Mouse (Mus musculus) lung, postnatal 14 days (tissue): ENCODE measurements around the gene Acsf3.

Experiments used
- DNase-seq: peaks from one replicate; pipeline ENCODE4 v3.0.0; 2021

The Acsf3 gene

GRCm38 (mm10) chr8:122775285-122776155 lies at the start of gene Acsf3:
Gene Acsf3, plus strand, starts transcription at chr8:122775486.
- DNase-seq: peak; percentile 65

GRCm38 (mm10) chr8:122726789-122727188 lies 48.5 kb upstream of the Acsf3 start:
- no peak for DNase-seq

DNA sequence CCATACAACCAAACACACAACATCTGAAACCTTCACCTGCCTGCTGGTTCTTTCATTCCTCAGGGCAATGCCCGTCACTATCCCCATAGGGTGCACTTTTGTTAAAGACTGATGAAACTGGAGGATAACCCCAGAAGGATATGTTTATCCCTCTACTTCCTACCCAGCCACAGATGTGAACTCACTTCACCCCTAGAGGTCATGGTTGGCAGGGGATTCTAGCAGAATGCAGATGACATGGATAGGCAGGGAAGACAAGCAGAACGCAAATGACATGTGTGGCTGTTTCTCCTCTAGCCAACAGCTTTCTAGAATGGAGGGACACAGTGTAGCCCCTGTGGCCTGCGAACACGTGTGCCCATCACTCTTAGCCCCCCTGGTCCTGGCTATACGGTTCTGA lies 47.9 kb upstream of the Acsf3 start:
- DNase-seq: no peak

- DNase-seq: no peak
Observed at GRCm38 (mm10) chr8:122728630-122729029, 46.7 kb upstream of the Acsf3 start.

DNA sequence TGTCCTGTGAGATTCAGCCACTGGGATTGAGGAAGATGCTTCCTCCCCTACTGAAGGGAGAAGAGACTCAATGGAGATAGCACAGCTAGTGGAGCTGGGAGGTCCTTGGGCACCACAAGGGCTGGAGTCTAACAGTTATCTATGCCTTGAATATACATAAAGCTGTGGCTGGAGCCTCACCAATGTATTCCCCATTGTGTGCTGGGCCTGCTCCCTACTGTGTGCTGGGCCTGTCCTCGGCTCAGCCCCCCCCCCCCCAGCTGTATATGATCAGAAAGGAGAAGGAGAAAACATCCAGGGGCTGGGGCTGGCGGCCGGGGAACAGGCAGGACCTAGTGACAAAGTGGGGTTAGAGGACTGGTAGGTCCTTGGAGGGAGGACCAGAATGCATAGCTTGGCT lies 40.2 kb upstream of the Acsf3 start:
- no peak for DNase-seq

GRCm38 (mm10) chr8:122735542-122736473 lies 39.5 kb upstream of the Acsf3 start:
- peak; percentile 10 for DNase-seq

DNA sequence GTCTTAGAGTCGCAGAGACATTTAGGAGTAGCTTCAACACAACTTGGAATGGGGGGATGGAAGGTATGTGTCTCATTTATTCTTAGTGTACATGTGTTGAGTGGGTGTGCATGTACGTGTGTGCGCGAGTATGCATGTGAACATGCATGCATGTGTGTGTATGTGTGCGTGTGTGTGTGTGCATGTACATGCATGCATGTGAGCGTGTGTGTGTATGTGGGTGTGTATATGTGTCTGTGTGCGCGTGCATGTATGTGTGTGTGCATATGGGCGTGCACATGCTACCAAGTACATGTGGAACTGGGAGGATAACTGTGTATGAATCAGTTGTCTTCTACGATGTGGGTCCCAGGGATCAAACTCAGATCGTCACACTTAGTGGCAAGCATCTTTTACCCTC lies 38.7 kb upstream of the Acsf3 start:
- no peak for DNase-seq

GRCm38 (mm10) chr8:122737071-122737470 lies 38.2 kb upstream of the Acsf3 start:
- no peak for DNase-seq

DNA sequence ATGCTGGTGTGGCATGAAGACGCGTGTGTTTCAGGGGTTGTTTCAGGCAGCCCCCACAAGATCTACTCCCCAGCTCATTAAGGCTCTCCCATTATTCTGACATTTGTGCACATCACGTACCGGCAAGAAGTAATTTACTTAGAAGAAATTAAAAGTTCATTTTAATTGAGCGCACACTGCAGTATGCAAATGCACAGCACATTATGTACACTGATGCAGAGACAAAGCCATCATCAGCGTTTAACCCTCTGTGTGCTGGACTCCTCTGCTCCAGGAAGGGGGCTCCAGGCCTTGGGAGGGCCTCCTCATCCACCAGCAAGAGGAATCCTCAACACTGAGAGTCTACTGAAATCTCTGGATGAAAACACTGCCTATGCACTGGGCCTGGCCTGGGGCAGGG lies 37.4 kb upstream of the Acsf3 start:
- DNase-seq: no peak

GRCm38 (mm10) chr8:122739102-122739725 lies 36.1 kb upstream of the Acsf3 start:
- peak; percentile 37 for DNase-seq

DNA sequence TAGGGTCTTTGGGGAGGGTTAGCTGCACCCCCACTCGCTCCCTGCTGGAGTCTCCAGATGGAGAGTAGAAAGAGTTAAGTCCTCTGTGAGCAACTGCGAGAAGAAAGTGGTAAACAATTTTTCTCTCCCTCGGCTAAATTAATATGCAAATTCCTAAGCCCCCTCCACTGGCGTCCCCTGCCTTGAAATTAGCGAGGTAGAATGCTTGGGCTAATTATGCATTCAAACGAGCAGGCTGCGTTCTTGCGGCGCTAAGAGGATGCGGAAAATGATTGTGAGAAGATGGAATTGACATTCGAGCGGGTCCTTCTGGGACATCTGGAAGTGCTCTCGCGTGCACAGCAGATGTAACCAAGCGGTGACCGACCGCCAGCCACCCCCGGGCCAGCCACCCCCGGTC lies 32.8 kb upstream of the Acsf3 start:
- DNase-seq: no peak

DNA sequence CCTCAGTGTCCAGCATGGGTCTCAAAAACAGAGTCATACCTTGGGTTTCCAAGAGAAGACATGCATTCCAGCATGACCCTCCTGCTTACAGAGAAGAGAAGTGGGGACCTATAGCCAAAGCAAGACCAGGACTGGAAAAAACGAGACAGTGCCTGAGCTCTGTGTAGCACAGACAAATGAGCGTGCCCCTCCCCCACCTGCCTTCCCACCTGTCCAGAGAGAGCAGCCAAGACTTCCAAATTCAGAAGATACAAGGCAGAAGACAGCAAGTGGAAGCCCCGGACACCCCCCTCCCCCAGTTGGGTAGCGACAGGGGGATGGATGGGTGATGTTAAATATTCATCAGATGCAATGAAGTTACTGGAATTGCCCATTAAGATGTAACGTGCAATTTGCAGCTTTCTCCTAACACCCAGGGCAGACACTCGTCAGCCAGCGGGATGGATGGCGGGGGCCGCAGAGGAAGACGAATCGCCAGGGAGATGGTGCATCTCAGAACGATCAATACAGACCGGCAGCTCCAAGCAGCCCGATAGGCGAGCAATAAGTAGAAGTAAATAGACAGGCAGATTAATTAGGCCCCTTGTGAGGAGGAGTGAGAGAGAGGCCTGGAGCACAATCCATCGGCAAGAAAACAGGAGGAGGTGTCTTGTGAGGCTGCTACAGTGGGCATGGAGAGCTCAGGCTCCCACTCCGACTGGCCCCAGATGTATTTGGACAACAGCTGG lies 30.1 kb upstream of the Acsf3 start:
- DNase-seq: no peak

- DNase-seq: no peak
Observed at GRCm38 (mm10) chr8:122745750-122746275, 29.5 kb upstream of the Acsf3 start.

DNA sequence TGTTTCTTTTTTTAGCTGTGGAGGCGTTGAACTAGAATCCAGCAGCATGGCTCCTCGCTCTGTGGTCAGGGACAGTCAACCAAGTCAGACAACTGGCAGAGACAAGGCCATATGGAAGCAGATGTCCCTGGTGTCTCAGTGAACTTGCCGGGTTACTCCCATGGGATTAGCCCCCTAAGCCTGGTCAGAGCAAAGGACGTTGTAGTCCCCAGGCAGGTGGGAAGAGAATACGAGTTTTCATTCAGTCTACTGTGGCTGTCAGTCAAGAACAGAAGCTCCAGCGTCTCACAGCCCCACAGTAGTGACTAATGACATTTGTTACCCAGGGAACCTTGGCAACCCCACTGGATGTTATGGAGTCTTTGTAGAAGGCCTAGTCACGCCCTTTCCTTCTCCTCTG lies 28.8 kb upstream of the Acsf3 start:
- DNase-seq: no peak

GRCm38 (mm10) chr8:122747825-122748224 lies 27.5 kb upstream of the Acsf3 start:
- DNase-seq: no peak

DNA sequence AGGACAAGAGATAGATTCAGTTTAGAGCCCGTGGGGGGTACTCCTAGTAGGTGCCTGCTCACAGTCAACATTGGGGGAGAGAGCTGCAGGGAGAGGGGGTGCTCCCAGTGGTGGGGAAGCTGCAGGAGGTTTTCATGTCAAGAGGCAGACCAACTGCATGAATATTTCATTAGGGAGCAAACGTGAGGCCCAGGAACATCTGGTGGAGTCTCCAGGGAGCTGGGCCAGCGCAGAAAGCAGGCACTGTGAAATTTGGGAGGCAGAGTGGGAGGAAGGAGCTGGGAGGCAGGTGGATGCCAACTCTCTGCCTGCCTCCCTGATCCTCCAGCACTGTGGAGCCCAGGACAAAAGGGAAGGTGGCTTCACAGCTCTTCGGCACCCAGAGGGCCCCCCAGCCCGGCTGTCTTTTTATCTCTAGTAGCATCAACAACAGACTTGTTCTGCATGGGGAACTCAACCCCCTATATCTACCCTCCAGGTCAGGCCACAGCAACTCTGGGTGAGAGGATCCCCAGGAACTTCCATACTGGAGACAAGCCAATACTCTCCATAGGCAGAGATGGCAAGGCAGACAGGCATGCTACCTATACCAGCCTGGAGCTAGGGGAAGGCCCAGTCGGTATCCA lies 25.8 kb upstream of the Acsf3 start:
- no peak for DNase-seq

- no peak for DNase-seq
Observed at GRCm38 (mm10) chr8:122751342-122751741, 23.9 kb upstream of the Acsf3 start.

DNA sequence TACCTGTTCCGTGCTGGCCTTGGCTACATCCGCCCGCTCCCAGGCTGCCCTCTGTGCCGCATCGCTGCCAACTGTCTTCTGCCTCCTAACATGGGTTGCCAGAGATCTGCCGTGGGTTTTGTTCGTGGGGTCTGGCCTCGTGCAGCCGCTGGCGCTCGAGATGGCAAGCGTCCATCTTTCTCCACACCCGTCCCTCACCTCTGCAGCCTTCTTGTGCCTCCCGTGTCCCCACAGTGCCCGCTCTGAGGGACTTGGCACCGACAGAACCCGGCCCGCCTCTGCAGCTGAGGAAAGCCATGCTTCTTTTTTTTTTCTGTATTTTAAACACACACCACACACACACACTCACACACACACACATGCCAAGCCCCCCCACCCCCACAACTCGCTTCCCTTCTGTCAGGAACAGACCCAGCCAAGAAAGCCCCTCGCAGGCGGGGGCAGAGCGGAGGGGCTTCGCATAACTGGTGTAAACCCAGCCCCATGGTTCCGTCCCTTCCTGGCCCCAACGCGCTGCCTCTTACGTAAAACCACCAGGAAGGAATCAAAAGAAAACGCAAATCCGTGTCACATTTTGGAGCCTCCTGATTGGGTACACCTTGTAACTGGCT lies 23.1 kb upstream of the Acsf3 start:
- DNase-seq: no peak

DNA sequence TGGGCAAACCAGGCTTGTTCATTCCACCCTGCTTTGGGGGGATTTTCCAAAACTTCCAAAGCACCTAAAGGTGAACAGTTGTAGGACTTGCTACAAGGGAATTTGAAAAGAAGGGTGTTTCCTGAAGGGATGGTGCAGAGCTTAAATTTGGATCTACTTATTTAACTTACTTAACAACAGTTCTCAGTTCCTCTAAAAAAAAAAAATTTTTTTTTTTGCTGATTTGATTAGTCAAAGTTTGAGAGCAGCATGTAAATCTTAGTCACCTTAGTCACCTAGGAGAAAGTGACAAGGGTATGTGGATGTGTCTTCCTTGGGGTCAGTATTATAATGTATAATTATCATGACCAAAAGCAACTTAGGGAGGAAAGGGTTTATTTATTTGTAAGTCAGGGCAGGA lies 16.7 kb upstream of the Acsf3 start:
- no peak for DNase-seq

GRCm38 (mm10) chr8:122760116-122760515 lies 15.2 kb upstream of the Acsf3 start:
- DNase-seq: no peak

DNA sequence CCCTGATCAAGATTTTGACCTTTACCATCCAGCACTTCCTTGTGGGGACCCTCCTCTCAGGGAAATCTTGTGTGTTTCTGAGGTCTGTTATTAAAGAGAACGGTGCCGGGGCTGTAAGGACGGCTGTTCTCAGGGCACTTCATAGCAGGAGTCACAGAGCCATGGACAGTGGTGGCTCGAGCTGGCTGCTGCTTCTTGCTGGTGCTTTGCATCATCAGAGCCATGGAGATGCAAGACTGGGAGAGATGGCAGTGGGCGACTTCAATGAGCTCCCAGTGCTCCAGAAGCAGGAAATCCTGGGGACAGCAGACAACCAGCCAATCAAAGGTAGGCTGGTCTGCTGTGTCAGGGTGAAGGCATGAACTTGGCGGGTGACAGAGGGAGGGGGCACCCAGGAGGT lies 14.2 kb upstream of the Acsf3 start:
- DNase-seq: no peak
